Mouse (Mus musculus) heart, embryonic 16.5 days (tissue): ENCODE measurements around the gene Nuak2. TPM values are rescaled to one million over a fixed set of nuclear protein-coding genes. Genes with fewer than 3 reads are reported as not detected.

ENCODE experiments used
- ATAC-seq: fragments of 200-750 bp; cut with Nextera tagmentation; replicated peaks from 2 replicates; pipeline ENCODE4 v1.8.0; 2017; ENCODE audit warnings: moderate number of reproducible peaks; ENCODE audit not compliant: insufficient read depth, low FRiP score; ENCODE audit errors: extremely low read depth
- H3K27ac ChIP-seq: fragments of 300-500 bp; sonication (generic); 2 replicates; pipeline ENCODE4 v1.5.1; 2014; ENCODE audit warnings: mild to moderate bottlenecking, low read length, control low read depth, moderate library complexity
- H3K27me3 ChIP-seq: fragments of 300-500 bp; sonication (generic); 2 replicates; pipeline ENCODE4 v1.6.1; 2014; ENCODE audit warnings: low read length, mixed read lengths; ENCODE audit not compliant: control insufficient read depth, insufficient read depth
- H3K36me3 ChIP-seq: fragments of 300-500 bp; sonication (generic); 2 replicates; pipeline ENCODE4 v1.6.1; 2014; ENCODE audit not compliant: control insufficient read depth, insufficient read depth
- H3K4me1 ChIP-seq: fragments of 300-500 bp; sonication (generic); 2 replicates; pipeline ENCODE4 v1.6.1; 2014; ENCODE audit warnings: low read length, mixed read lengths; ENCODE audit not compliant: control insufficient read depth, insufficient read depth
- H3K4me2 ChIP-seq: fragments of 300-500 bp; sonication (generic); 2 replicates; pipeline ENCODE4 v1.6.1; 2014; ENCODE audit warnings: low read depth, mild to moderate bottlenecking, control low read depth, low read length
- H3K4me3 ChIP-seq: fragments of 300-500 bp; sonication (generic); 2 replicates; pipeline ENCODE4 v1.5.1; 2014; ENCODE audit warnings: mild to moderate bottlenecking, control low read depth, low read length
- H3K9ac ChIP-seq: fragments of 300-500 bp; sonication (generic); 2 replicates; pipeline ENCODE4 v1.6.1; 2014; ENCODE audit warnings: low read length, control low read depth
- H3K9me3 ChIP-seq: fragments of 300-500 bp; sonication (generic); replicated peaks from 2 replicates; pipeline ENCODE4 v1.6.1; 2016; ENCODE audit warnings: low read length; ENCODE audit not compliant: control insufficient read depth
- WGBS: fragments of 180-500 bp; shearing (Covaris S2); extraction: QIAGEN DNeasy Blood & Tissue Kit; methylation state at CpG from one replicate; pipeline ENCODE4 v1.1.7; 2014; 5-methylcytosine and 5-hydroxymethylcytosine counted together
- polyA plus RNA-seq: library from polyadenylated mRNA; unstranded; fragments of >200 nt; fragmentation: Nextera tagmentation; extraction: Ambion mirVana; gene quantifications from 2 replicates; pipeline ENCODE4 v1.2.1, GENCODE M21; 2015

Gene Nuak2
- polyA plus RNA-seq, 1 experiment from 2014 or later, result 3.4 TPM

- Histone ChIP-seq H3K27ac (no peak overlapping the region), H3K9me3 (no peaks in the 10 kb centered on the region), H3K4me3 (no peak overlapping the region), H3K36me3 (peaks cover 9% of the 10 kb centered on the region; the same call in 1 of the 2 replicates), H3K27me3 (no peaks in the 10 kb centered on the region), H3K9ac (no peak overlapping the region), H3K4me1 (peaks cover 6% of the 10 kb centered on the region), H3K4me2 (no peak overlapping the region)
- 69% methylated on average over 3 of the region's 3 CpGs for WGBS
- no peak for ATAC-seq
These were observed 48.5 kb downstream of the Nuak2 start for GRCm38 (mm10) chr1:132364388-132364787.

- Histone ChIP-seq H3K4me2 (no peak overlapping the region), H3K27ac (no peak overlapping the region), H3K9me3 (no peaks in the 10 kb centered on the region), H3K9ac (no peak overlapping the region), H3K27me3 (no peaks in the 10 kb centered on the region), H3K36me3 (peaks cover 6% of the 10 kb centered on the region; the same call in 1 of the 2 replicates), H3K4me1 (peaks cover 6% of the 10 kb centered on the region), H3K4me3 (no peak overlapping the region)
- 86% methylated on average over 7 of the region's 7 CpGs for WGBS
- ATAC-seq, result no peak
These were observed 49.1 kb downstream of the Nuak2 start for GRCm38 (mm10) chr1:132364896-132365557.

- no peak overlapping the region for H3K9ac ChIP-seq
- peaks cover under 1% of the 10 kb centered on the region; the same call in 1 of the 2 replicates for H3K36me3 ChIP-seq
- H3K4me3 ChIP-seq, result no peak overlapping the region
- H3K9me3 ChIP-seq, result no peaks in the 10 kb centered on the region
- H3K27ac ChIP-seq, result no peak overlapping the region
- H3K4me1 ChIP-seq, result peaks cover 9% of the 10 kb centered on the region
- H3K27me3 ChIP-seq, result no peaks in the 10 kb centered on the region
- ATAC-seq, result no peak
- no peak overlapping the region for H3K4me2 ChIP-seq
- 59% methylated on average over 4 of the region's 4 CpGs for WGBS
These were observed 49.7 kb downstream of the Nuak2 start for GRCm38 (mm10) chr1:132365645-132366044.

GRCm38 (mm10) chr1:132366235-132366634, 50.3 kb downstream of the Nuak2 start:
- no peak overlapping the region for H3K27ac ChIP-seq
- no peak overlapping the region for H3K4me2 ChIP-seq
- 76% methylated on average over 8 of the region's 8 CpGs for WGBS

GRCm38 (mm10) chr1:132366937-132367336, 51.0 kb downstream of the Nuak2 start:
- no peaks in the 10 kb centered on the region for H3K36me3 ChIP-seq
- no peaks in the 10 kb centered on the region for H3K27me3 ChIP-seq
- H3K4me3 ChIP-seq, result no peak overlapping the region
- H3K4me2 ChIP-seq, result no peak overlapping the region
- no peaks in the 10 kb centered on the region for H3K9me3 ChIP-seq
- H3K9ac ChIP-seq, result no peak overlapping the region
- WGBS, result 89% methylated on average over 6 of the region's 6 CpGs
- no peak overlapping the region for H3K27ac ChIP-seq
- peaks cover 19% of the 10 kb centered on the region for H3K4me1 ChIP-seq
- no peak for ATAC-seq

More at GRCm38 (mm10) chr1:132366235-132366634, 50.3 kb downstream of the Nuak2 start:
- H3K4me1 ChIP-seq, result peaks cover 13% of the 10 kb centered on the region
- no peak overlapping the region for H3K4me3 ChIP-seq
- H3K36me3 ChIP-seq, result no peaks in the 10 kb centered on the region
- no peaks in the 10 kb centered on the region for H3K27me3 ChIP-seq
- no peak overlapping the region for H3K9ac ChIP-seq
- ATAC-seq, result no peak
- no peaks in the 10 kb centered on the region for H3K9me3 ChIP-seq

DNA sequence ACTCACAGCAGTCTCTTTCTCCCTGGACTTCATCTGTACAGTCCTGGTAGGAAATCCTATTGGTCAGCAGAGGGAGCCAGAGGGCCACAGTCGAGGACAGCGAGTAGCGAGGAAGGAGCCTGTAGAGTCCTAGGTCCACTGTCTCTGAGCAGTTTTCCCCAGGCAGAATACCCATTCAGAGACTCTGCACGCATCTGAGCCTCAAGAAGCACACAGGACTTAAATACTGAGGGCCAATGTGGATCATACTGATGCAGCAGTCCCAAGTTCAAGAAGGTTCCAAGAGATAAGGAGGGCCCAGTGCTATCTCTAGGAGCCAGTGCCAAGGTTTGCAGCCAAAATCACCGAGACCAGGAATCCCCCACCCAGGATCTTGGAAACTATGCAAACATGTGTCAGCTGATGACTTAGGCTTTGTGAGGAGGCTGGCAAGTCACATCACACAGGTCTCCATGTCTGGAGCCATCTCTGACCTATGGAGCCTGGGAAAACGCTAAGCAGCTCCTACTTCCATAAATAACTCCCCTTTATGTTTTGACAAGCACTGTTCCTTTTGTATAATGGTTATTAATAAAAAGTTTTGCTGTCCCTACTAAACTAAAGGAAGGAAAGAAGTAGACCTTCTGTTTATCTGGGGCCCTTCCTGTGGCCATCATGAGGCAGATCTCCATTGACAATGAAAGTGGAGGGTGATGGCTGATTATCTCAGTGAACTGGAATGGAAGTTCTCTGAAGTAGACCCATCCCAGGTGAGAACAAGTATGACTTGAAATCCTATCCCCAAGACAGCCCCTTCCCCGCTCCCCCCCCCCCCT, 52.0 kb downstream of the Nuak2 start:
- 20% methylated on average over 7 of the region's 7 CpGs for WGBS
- H3K36me3 ChIP-seq, result no peaks in the 10 kb centered on the region
- no peak overlapping the region for H3K4me2 ChIP-seq
- H3K27me3 ChIP-seq, result no peaks in the 10 kb centered on the region
- H3K4me1 ChIP-seq, result peaks cover 26% of the 10 kb centered on the region
- no peak overlapping the region for H3K27ac ChIP-seq
- H3K9ac ChIP-seq, result no peak overlapping the region
- ATAC-seq, result peak; percentile 88
- H3K4me3 ChIP-seq, result no peak overlapping the region
- H3K9me3 ChIP-seq, result no peaks in the 10 kb centered on the region

DNA sequence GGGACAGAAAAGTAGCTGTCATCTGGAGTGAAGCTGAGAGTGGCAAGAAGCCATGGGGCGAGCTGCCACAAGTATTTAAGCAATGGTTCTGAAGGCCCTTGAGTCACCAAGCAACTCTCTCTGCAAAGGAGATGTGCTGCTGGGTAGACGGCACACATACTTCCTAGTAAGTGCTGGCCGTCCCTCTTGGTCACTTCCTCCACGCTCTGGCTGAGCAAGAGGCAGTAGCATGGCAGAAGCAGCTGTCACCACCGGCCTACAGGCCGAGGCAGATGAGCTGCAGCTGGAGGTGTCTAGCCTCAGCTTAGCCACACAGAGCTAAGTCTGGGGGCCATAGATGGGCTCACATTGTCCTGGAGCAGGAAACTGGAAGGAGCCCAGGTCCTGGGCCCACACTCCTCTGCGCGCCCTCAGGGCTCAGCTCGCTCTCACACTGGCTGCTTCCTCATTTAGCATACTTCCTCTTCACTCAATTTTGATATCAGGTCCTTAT, 54.8 kb downstream of the Nuak2 start:
- Histone ChIP-seq H3K36me3 (no peaks in the 10 kb centered on the region), H3K4me1 (peaks cover 54% of the 10 kb centered on the region), H3K27me3 (no peaks in the 10 kb centered on the region), H3K4me2 (no peak overlapping the region), H3K9ac (no peak overlapping the region), H3K4me3 (no peak overlapping the region), H3K9me3 (no peaks in the 10 kb centered on the region), H3K27ac (peak overlapping the region; percentile 38; the same call in 1 of the 2 replicates)
- no peak for ATAC-seq
- 58% methylated on average over 9 of the region's 9 CpGs for WGBS

GRCm38 (mm10) chr1:132371298-132372081, 55.6 kb downstream of the Nuak2 start:
- 65% methylated on average over 8 of the region's 8 CpGs for WGBS
- Histone ChIP-seq H3K9me3 (no peaks in the 10 kb centered on the region), H3K4me3 (no peak overlapping the region), H3K36me3 (no peaks in the 10 kb centered on the region), H3K27me3 (no peaks in the 10 kb centered on the region), H3K9ac (no peak overlapping the region), H3K27ac (peak overlapping the region; percentile 44), H3K4me2 (no peak overlapping the region), H3K4me1 (peaks cover 60% of the 10 kb centered on the region)
- ATAC-seq, result no peak
